Mouse (Mus musculus) E14TG2a.4 (cell line): ENCODE data around the gene Fam118a.

Experiments used
- H3K27me3 ChIP-seq: 2 replicates; pipeline ENCODE4 v1.6.1; 2014; ENCODE audit warnings: low read length, control low read depth; ENCODE audit not compliant: insufficient read depth
- H3K36me3 ChIP-seq: 2 replicates; pipeline ENCODE4 v1.6.1; 2014; ENCODE audit warnings: low read length, control low read depth; ENCODE audit not compliant: insufficient read depth
- H3K4me1 ChIP-seq: replicated peaks from 2 replicates; pipeline ENCODE4 v1.6.1; 2014; ENCODE audit warnings: low read depth, low read length, control low read depth
- H3K4me3 ChIP-seq: replicated peaks from 2 replicates; pipeline ENCODE4 v1.5.1; 2014; ENCODE audit warnings: mild to moderate bottlenecking, low read length
- H3K9me3 ChIP-seq: 2 replicates; pipeline ENCODE4 v1.6.1; 2014; ENCODE audit warnings: low read length, control low read depth
- CTCF ChIP-seq: conservative IDR thresholded peaks from 2 replicates; pipeline ENCODE4 v1.5.1; 2014; ENCODE audit warnings: low read length
- NANOG ChIP-seq: IDR thresholded peaks from 2 replicates; pipeline ENCODE4 v1.6.1; 2014; ENCODE audit warnings: borderline replicate concordance, low read length, mixed read lengths
- POU5F1 ChIP-seq: IDR thresholded peaks from 2 replicates; pipeline ENCODE4 v1.6.1; 2014; ENCODE audit warnings: low read length, borderline replicate concordance

Gene Fam118a

DNA sequence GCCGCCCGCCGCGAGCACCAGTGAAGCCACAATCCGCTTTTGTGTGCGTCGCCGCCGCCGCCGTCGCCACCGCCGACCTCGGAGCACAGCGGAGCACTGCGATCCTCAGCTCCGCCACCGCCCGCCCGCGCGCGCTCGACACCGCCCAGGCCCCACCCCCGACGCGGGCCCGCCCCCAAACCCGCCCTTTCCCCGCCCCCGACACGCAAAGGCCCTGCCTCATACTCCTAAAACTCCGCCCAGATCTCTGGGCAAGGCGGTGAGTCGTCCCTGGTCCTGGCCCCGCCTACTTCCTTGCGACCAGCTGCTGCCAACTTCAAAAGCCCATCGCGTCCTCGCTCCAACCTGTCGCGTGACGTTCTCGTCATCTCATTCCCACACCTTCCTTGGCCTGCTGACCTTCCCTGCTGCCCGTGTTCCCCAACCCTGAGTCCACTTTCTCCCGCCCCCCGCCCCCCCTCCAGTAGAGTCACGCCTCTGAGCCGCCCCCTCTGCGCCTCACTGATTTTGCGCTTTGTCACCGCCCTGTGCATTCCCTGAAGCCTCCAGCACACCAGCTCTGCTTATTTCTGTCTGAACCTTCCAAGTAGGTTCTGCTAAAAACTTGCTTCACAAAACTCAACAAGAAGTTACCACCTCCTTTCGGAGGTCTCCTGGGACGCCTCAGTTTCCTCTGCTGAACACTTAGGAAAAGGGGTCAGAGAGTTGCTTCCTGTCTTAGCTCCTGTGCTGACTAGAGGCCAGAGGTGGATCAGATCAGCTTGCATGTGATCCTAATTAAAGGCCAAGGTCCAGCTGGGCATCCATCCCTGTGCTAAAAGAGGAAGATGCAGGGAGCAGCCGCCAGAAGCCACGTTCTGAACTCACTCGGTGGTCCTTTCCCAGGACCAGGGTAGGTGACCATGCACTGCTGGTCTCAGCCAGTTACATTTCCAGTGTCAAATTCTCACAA, 40.6 kb upstream of the Fam118a start, which contains the start of gene 5031439G07Rik:
Gene 5031439G07Rik (minus strand): TSS at position 678 of the 952 bp plus-strand sequence.
- Histone ChIP-seq H3K4me1 (peaks cover 34% of the 10 kb centered on the region), H3K36me3 (peaks cover 5% of the 10 kb centered on the region; the same call in 1 of the 2 replicates), H3K4me3 (peak within 1 kb of the TSS; percentile 87), H3K27me3 (peaks cover 37% of the 10 kb centered on the region), H3K9me3 (no peaks in the 10 kb centered on the region)
- TF ChIP-seq NANOG (no peak), CTCF (no peak), POU5F1 (no peak)

GRCm38 (mm10) chr15:84989098-84989497, 39.6 kb upstream of the Fam118a start:
- Histone ChIP-seq H3K36me3 (peaks cover 5% of the 10 kb centered on the region; the same call in 1 of the 2 replicates), H3K4me1 (peaks cover 31% of the 10 kb centered on the region), H3K4me3 (no peak overlapping the region), H3K9me3 (no peaks in the 10 kb centered on the region), H3K27me3 (peaks cover 37% of the 10 kb centered on the region)
- TF ChIP-seq NANOG (no peak), CTCF (no peak), POU5F1 (no peak)

DNA sequence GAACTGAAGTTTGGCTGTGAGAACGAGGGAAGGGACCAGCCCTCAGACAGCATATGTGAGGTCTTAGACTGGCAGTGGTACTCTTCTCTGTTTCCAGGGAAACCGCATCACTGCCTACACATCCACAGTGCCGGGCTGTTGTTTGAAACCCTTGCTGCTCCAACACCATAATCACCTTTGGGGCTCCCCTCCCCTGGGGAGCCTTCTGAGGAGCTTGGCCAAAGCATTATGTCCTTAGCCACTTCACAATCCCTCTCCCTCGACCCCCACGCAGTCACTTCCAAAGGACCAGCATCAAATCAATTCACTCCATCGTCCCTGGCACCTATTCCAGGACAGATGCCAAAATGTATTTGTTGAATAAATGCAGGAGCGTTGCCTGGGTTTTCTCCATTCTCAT, 39.0 kb upstream of the Fam118a start:
- TF ChIP-seq POU5F1 (no peak), NANOG (no peak), CTCF (no peak)
- Histone ChIP-seq H3K4me3 (no peak overlapping the region), H3K4me1 (peaks cover 36% of the 10 kb centered on the region), H3K36me3 (peaks cover 5% of the 10 kb centered on the region; the same call in 1 of the 2 replicates), H3K9me3 (no peaks in the 10 kb centered on the region), H3K27me3 (peaks cover 42% of the 10 kb centered on the region)

- peaks cover 13% of the 10 kb centered on the region for H3K27me3 ChIP-seq
- H3K36me3 ChIP-seq: no peaks in the 10 kb centered on the region
- H3K4me3 ChIP-seq: no peak overlapping the region; the same call in 1 of the 2 replicates
- peaks cover 31% of the 10 kb centered on the region for H3K4me1 ChIP-seq
- H3K9me3 ChIP-seq: no peaks in the 10 kb centered on the region
- no peak for TF ChIP-seq CTCF
- TF ChIP-seq POU5F1: no peak
- TF ChIP-seq NANOG: no peak
Observed at GRCm38 (mm10) chr15:84994498-84994897, 34.2 kb upstream of the Fam118a start.

DNA sequence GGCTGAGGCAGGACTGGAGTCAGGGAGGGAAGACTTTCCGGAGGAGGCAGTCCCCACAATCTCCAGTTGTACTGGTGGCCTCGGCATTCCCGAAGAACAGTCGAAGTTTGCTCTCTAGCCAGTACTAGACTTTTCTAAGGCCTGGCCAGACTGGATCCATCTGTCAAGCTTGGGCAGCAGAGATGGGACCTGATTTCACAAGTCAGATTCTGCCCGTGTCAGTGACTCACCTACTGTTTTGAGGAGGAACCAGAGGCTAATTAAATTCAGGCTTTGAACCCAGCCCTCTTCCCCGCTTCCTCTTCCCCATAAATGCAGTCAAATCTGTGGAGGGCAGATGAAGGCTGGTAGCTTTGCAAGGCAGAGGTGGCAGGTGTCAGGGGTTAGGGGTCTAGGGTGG, 33.7 kb upstream of the Fam118a start:
- TF ChIP-seq POU5F1 (no peak), NANOG (no peak), CTCF (no peak)
- H3K36me3 ChIP-seq: no peaks in the 10 kb centered on the region
- peaks cover 35% of the 10 kb centered on the region for H3K4me1 ChIP-seq
- H3K27me3 ChIP-seq: peaks cover 7% of the 10 kb centered on the region
- no peak overlapping the region for H3K4me3 ChIP-seq
- no peaks in the 10 kb centered on the region for H3K9me3 ChIP-seq

- no peaks in the 10 kb centered on the region for H3K9me3 ChIP-seq
- H3K4me1 ChIP-seq: peaks cover 38% of the 10 kb centered on the region
- no peaks in the 10 kb centered on the region for H3K36me3 ChIP-seq
- H3K27me3 ChIP-seq: peaks cover 7% of the 10 kb centered on the region
- TF ChIP-seq CTCF: peak; percentile 95
- no peak for TF ChIP-seq POU5F1
- TF ChIP-seq NANOG: no peak
- H3K4me3 ChIP-seq: no peak overlapping the region
Observed at GRCm38 (mm10) chr15:84995967-84996366, 32.8 kb upstream of the Fam118a start.

GRCm38 (mm10) chr15:84997768-84998454, 30.8 kb upstream of the Fam118a start:
- peaks cover 46% of the 10 kb centered on the region for H3K4me1 ChIP-seq
- no peaks in the 10 kb centered on the region for H3K9me3 ChIP-seq
- peaks cover 19% of the 10 kb centered on the region for H3K27me3 ChIP-seq
- no peak overlapping the region for H3K4me3 ChIP-seq
- no peaks in the 10 kb centered on the region for H3K36me3 ChIP-seq
- TF ChIP-seq CTCF (no peak), NANOG (no peak), POU5F1 (no peak)

GRCm38 (mm10) chr15:84999911-85000310, 28.8 kb upstream of the Fam118a start:
- no peaks in the 10 kb centered on the region for H3K9me3 ChIP-seq
- H3K27me3 ChIP-seq: peaks cover 23% of the 10 kb centered on the region
- H3K4me3 ChIP-seq: no peak overlapping the region
- H3K36me3 ChIP-seq: no peaks in the 10 kb centered on the region
- TF ChIP-seq POU5F1 (no peak), NANOG (no peak), CTCF (no peak)
- peaks cover 32% of the 10 kb centered on the region for H3K4me1 ChIP-seq
